Mouse (Mus musculus) midbrain, embryonic 16.5 days (tissue): ENCODE results near the gene Pax3. TPM values are rescaled to one million over a fixed set of nuclear protein-coding genes. Genes with fewer than 3 reads are reported as not detected.

ENCODE experiments used
- ATAC-seq: fragments of 200-750 bp; cut with Nextera tagmentation; 2 replicates; pipeline ENCODE4 v1.8.0; 2017; ENCODE audit warnings: moderate TSS enrichment
- H3K27ac ChIP-seq: fragments of 300-500 bp; sonication (generic); 2 replicates; pipeline ENCODE4 v1.5.1; 2014; ENCODE audit warnings: mild to moderate bottlenecking, low read length, mixed read lengths
- H3K27me3 ChIP-seq: fragments of 300-500 bp; sonication (generic); 2 replicates; pipeline ENCODE4 v1.6.1; 2014; ENCODE audit warnings: low read depth, low read length, mixed read lengths; ENCODE audit not compliant: control insufficient read depth, insufficient read depth
- H3K36me3 ChIP-seq: fragments of 300-500 bp; sonication (generic); 2 replicates; pipeline ENCODE4 v1.6.1; 2014; ENCODE audit warnings: mild to moderate bottlenecking, low read length, moderate library complexity, mixed read lengths; ENCODE audit not compliant: control insufficient read depth, insufficient read depth
- H3K4me1 ChIP-seq: fragments of 300-500 bp; sonication (generic); 2 replicates; pipeline ENCODE4 v1.6.1; 2014; ENCODE audit warnings: mild to moderate bottlenecking, low read length, mixed read lengths; ENCODE audit not compliant: control insufficient read depth, insufficient read depth
- H3K4me2 ChIP-seq: fragments of 300-500 bp; sonication (generic); 2 replicates; pipeline ENCODE4 v1.6.1; 2014; ENCODE audit warnings: mild to moderate bottlenecking, low read length, mixed read lengths
- H3K4me3 ChIP-seq: fragments of 300-500 bp; sonication (generic); 2 replicates; pipeline ENCODE4 v1.5.1; 2014; ENCODE audit warnings: low read depth, mild to moderate bottlenecking, low read length, moderate library complexity, mixed read lengths
- H3K9ac ChIP-seq: fragments of 300-500 bp; sonication (generic); 2 replicates; pipeline ENCODE4 v1.6.1; 2014; ENCODE audit warnings: low read depth, low read length, mixed read lengths
- H3K9me3 ChIP-seq: fragments of 300-500 bp; sonication (generic); replicated peaks from 2 replicates; pipeline ENCODE4 v1.6.1; 2014; ENCODE audit warnings: mild to moderate bottlenecking, low read length, mixed read lengths; ENCODE audit not compliant: control insufficient read depth, poor library complexity, severe bottlenecking
- WGBS: fragments of 180-500 bp; shearing (Covaris S2); extraction: QIAGEN DNeasy Blood & Tissue Kit; methylation state at CpG from one replicate; pipeline ENCODE4 v1.1.7; 2014; 5-methylcytosine and 5-hydroxymethylcytosine counted together
- polyA plus RNA-seq: library from polyadenylated mRNA; unstranded; fragments of >200 nt; fragmentation: Nextera tagmentation; extraction: Ambion mirVana; gene quantifications from 2 replicates; pipeline ENCODE4 v1.2.1, GENCODE M21; 2015

The Pax3 gene
- polyA plus RNA-seq, 1 experiment from 2014 or later = 8.4 TPM

DNA sequence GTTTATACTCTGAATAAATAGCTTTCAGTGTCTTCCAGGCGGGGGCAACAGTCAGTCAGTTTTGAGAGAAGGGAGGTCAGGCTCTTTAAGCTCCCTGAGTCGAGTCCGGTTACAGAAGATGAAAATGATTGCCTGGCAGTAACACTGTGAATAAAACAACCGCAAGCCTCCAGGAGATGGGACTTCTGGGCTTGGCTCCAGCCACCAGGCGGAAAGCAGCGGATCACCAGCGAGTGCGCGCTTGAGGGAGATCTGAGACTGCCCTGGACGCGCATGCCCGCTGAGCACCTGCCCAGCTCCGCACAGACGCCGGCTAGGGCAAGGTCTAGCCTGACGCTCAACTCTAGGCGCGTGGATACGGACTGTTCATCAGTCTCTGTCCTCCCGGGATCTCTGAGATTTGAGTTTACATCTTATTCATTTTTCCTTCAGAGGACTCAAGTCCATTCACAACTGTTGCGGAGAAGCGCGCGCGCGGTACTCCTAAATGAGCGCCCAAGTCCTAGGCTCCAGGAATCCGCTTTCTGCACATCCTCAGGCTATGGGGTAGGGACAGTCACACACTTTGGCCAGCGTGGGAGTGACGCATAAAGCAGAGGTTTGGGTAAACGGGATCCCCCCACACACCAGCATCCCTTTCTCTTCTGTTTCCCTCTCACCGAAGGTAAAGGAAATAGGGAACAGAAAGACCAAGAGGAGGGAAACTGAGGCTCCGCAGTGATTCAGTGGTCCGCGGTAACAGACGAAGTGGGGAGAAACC lies 19.0 kb upstream of the Pax3 start:
- Histone ChIP-seq H3K9me3 (no peaks in the 10 kb centered on the region), H3K4me2 (peak overlapping the region; percentile 89), H3K27ac (no peak overlapping the region), H3K9ac (peak overlapping the region; percentile 71; the same call in 1 of the 2 replicates), H3K27me3 (peaks cover 67% of the 10 kb centered on the region), H3K4me1 (peaks cover 17% of the 10 kb centered on the region), H3K36me3 (no peaks in the 10 kb centered on the region), H3K4me3 (peak overlapping the region; percentile 63)
- under 1% methylated on average over 36 of the region's 36 CpGs for WGBS
- peak; percentile 74 for ATAC-seq

GRCm38 (mm10) chr1:78211041-78211440 lies 14.1 kb upstream of the Pax3 start:
- Histone ChIP-seq H3K4me1 (peaks cover 2% of the 10 kb centered on the region; the same call in 1 of the 2 replicates), H3K27me3 (peaks cover 75% of the 10 kb centered on the region), H3K27ac (no peak overlapping the region), H3K4me3 (no peak overlapping the region), H3K9ac (no peak overlapping the region), H3K4me2 (no peak overlapping the region), H3K36me3 (no peaks in the 10 kb centered on the region), H3K9me3 (no peaks in the 10 kb centered on the region)
- WGBS = 2% methylated on average over 5 of the region's 5 CpGs
- ATAC-seq = no peak

DNA sequence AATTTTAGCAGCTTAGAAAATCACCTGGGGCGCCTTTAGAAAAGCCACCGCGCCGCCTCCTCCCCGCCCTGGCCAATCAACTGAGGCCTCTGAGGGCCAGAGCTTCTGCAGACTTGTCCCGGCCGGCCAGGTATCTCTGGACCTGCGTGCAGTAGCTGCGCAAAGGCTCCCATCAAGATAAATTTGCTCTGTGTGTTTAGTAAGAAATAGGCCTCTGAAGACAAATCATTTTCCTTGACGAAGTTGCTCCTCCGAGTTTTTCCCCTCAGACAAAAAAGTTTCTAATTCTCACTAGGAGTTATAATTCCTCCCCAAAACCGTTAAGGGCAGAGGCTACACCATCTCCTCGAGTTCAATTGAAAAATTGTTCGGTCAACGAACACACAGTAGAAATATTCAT lies 13.6 kb upstream of the Pax3 start:
- under 1% methylated on average over 15 of the region's 15 CpGs for WGBS
- Histone ChIP-seq H3K4me1 (no peaks in the 10 kb centered on the region), H3K36me3 (no peaks in the 10 kb centered on the region), H3K27me3 (peaks cover 76% of the 10 kb centered on the region), H3K27ac (no peak overlapping the region), H3K4me3 (no peak overlapping the region), H3K9me3 (no peaks in the 10 kb centered on the region), H3K9ac (no peak overlapping the region), H3K4me2 (no peak overlapping the region)
- no peak for ATAC-seq

DNA sequence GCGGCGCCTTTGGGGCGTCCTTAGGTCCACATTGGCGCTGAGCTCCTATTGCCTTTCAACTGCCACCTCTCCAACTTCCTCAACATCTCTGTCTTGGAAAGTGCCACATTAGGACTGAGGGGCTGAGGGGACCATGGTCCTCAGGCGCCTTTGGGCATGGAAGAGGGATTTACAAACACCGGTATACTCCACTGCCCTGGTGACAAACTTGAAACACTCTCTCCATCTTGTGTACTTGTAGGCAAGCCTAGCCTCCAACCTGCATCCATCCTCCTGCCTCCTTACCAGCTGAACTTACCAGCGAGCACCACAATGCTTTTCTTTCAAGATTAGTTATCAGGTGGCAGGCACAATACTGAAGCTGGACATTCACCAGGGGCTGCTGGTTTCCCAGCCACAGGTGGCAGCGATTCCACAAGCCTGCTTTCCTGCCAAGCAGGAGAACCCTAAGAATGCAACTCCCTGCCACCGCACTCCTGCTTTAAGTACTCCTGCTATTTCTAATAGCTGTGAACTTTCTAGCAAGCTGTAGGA lies 11.4 kb upstream of the Pax3 start:
- Histone ChIP-seq H3K4me1 (peaks cover 6% of the 10 kb centered on the region), H3K9ac (no peak overlapping the region), H3K36me3 (no peaks in the 10 kb centered on the region), H3K27ac (no peak overlapping the region), H3K4me2 (no peak overlapping the region), H3K9me3 (no peaks in the 10 kb centered on the region), H3K27me3 (peaks cover 76% of the 10 kb centered on the region), H3K4me3 (no peak overlapping the region)
- 23% methylated on average over 9 of the region's 9 CpGs for WGBS
- ATAC-seq = no peak

DNA sequence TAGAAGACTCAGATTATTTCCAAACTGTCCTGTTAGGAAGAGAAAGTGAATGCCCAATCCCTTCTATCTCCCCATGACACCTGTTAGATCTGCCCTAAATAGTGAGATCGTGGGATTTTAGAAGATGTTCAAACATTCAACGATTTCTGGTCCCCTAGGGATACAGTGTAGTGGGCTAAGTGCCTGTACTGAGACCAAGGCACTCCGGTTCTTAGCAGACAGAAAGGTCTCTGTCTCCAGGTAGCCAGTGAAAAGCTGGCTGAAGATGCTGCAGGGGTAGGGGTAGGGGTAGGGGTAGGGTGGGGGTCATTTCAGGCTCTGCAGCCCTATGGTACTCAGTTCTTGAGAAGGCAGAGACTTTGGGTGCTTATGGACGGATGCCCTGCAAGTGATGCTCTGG lies 7.4 kb upstream of the Pax3 start:
- WGBS = 40% methylated on average over 4 of the region's 4 CpGs
- H3K27me3 ChIP-seq = peaks cover 62% of the 10 kb centered on the region
- no peak overlapping the region for H3K27ac ChIP-seq
- H3K36me3 ChIP-seq = no peaks in the 10 kb centered on the region
- H3K9ac ChIP-seq = no peak overlapping the region
- peaks cover 9% of the 10 kb centered on the region for H3K4me1 ChIP-seq
- ATAC-seq = no peak
- H3K4me2 ChIP-seq = no peak overlapping the region
- no peak overlapping the region for H3K4me3 ChIP-seq
- H3K9me3 ChIP-seq = no peaks in the 10 kb centered on the region

- ATAC-seq = peak; percentile 54
- peak overlapping the region; percentile 26 for H3K4me3 ChIP-seq
- no peaks in the 10 kb centered on the region for H3K9me3 ChIP-seq
- H3K27me3 ChIP-seq = peaks cover 59% of the 10 kb centered on the region
- no peak overlapping the region for H3K27ac ChIP-seq
- H3K4me2 ChIP-seq = peak overlapping the region; percentile 52
- H3K36me3 ChIP-seq = no peaks in the 10 kb centered on the region
- no peak overlapping the region for H3K9ac ChIP-seq
- peaks cover 9% of the 10 kb centered on the region for H3K4me1 ChIP-seq
- WGBS = 1% methylated on average over 33 of the region's 33 CpGs
These were observed 6.8 kb upstream of the Pax3 start for GRCm38 (mm10) chr1:78203622-78204211.

DNA sequence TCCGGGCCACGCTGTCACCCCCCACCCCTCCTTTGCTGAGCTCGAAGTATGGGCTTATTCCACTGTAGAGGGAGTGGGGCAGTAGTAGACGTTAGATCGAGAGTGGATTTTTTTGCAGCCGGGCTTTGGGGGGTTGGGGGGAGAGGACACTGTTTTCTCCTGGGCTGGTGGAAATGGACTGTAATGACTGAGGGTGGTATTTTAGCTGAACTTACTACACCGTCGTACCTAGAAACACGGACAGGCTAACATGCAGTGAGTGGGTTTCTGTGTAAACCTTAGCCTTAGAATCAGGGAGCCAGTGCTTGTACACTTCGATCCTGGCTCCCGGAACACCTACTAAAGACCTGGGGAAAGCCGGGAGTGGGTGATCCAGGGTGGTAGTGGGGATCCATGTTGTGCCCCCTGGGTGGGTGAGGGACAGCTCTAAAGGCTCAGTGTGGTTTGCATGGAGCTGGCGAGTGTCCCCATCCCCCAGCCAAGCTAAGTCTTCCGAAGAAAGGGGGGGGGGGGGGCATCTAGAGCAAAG lies 6.2 kb upstream of the Pax3 start:
- H3K27me3 ChIP-seq = peaks cover 58% of the 10 kb centered on the region
- peak overlapping the region; percentile 52 for H3K4me2 ChIP-seq
- H3K4me1 ChIP-seq = peaks cover 9% of the 10 kb centered on the region
- H3K9ac ChIP-seq = no peak overlapping the region
- H3K36me3 ChIP-seq = no peaks in the 10 kb centered on the region
- peak overlapping the region; percentile 26 for H3K4me3 ChIP-seq
- no peaks in the 10 kb centered on the region for H3K9me3 ChIP-seq
- H3K27ac ChIP-seq = no peak overlapping the region
- ATAC-seq = no peak; the same call in 1 of the 2 replicates
- under 1% methylated on average over 13 of the region's 14 CpGs for WGBS

DNA sequence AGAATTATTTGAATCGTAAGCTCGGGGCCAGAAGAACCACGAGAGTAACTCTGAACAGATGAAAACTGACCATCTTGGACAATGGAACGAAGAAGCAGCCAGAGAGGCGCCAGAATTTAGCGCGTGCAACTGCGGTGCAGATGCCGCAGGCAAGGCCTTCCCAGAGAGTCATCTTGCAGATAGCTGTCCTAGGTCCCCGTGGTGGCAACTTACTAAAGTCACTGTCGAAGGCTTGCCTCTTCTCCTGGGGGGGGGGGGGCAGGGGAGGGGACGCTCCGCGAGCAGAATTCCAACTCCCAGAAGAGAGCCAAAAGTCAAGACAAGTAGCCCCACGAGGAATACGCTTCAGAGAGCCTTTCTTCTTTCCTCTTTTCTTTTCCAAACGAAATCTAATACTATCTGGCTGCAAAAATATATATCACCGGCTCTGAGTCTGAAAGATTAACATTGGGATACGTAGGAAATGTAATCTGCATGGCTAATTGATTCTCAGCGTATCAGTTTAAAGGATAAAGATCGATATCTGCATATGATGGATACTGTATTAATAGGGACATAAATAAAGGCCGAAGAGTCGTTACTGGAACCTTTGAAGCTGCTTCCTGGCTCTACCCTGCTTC lies 5.6 kb upstream of the Pax3 start:
- 3% methylated on average over 23 of the region's 23 CpGs for WGBS
- H3K4me1 ChIP-seq = peaks cover 9% of the 10 kb centered on the region
- H3K36me3 ChIP-seq = no peaks in the 10 kb centered on the region
- ATAC-seq = no peak
- peak overlapping the region; percentile 1; the same call in 1 of the 2 replicates for H3K4me3 ChIP-seq
- no peaks in the 10 kb centered on the region for H3K9me3 ChIP-seq
- H3K4me2 ChIP-seq = peak overlapping the region; percentile 52
- no peak overlapping the region for H3K27ac ChIP-seq
- H3K27me3 ChIP-seq = peaks cover 58% of the 10 kb centered on the region
- no peak overlapping the region for H3K9ac ChIP-seq
